Mouse (Mus musculus): ENCODE results near the gene Cfap57. TPM values are rescaled to one million over a fixed set of nuclear protein-coding genes. Genes with fewer than 3 reads are reported as not detected.
"Not testable (repeated sequence)": the region's sequence is repeated elsewhere in the genome, so short reads cannot be mapped to it uniquely, and the experiment has no call there.

The Cfap57 gene
- total RNA-seq, 2 experiments from 2014 or later, result not detected

DNA sequence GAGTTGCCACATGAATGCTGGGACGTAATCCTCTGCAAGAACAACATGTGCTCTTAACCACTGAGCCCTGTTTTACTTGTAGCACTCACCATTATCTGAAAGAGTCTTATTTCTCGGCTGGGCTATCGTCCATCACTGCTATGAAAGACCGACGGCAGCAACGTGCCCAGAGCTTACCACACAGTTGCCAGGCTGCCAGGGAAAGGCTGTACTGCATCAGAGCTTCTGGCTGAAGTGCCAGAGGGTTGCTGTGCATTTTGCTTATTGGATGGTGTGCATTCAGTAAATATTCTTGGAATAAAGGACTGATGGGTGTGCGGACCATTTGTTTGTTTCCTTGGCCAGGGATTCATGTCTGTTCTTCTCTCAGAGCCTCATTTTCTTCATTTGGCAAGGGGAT, 96.6 kb downstream of the Cfap57 start:
- DNase-seq (ENCODE audit: low spot score in 2 of 2), result no peak

GRCm38 (mm10) chr4:118522248-118522647, 98.3 kb downstream of the Cfap57 start:
- no peak for DNase-seq (ENCODE audit: low spot score in 2 of 2)

GRCm38 (mm10) chr4:118518208-118518607, 102.4 kb downstream of the Cfap57 start:
- DNase-seq (ENCODE audit: low spot score in 2 of 2), result no peak

DNA sequence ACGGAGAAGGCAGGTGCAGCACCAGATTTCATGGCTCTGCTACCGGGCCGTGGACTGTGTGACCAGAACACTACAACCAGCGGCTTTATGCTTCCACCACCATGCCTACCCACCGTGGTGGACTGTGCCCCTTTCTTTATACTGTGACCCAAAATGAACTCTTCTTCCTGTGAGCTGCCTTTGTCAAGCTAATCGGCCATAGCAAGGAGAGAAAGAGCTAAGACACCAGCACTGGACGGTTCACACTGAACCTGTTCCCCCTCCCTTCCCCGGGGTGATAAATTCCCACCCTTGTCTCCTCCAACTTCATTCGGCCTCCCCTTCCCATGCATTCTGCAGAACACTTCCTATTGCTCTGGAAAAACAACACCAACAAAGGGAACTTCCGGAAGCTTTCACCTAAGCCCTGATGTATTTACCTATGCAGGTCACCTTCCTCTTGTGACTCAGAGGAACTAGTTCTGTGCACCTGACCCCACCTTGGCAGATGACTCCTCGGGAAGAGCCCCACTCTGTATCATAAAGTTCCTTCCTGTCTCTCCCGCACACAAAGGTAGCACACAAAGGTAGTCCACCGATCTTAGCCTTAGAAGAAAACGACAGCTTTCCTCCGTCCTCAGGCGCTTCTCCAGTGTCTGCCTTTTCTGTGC, 103.0 kb downstream of the Cfap57 start:
- no peak for DNase-seq (ENCODE audit: low spot score in 2 of 2)

DNA sequence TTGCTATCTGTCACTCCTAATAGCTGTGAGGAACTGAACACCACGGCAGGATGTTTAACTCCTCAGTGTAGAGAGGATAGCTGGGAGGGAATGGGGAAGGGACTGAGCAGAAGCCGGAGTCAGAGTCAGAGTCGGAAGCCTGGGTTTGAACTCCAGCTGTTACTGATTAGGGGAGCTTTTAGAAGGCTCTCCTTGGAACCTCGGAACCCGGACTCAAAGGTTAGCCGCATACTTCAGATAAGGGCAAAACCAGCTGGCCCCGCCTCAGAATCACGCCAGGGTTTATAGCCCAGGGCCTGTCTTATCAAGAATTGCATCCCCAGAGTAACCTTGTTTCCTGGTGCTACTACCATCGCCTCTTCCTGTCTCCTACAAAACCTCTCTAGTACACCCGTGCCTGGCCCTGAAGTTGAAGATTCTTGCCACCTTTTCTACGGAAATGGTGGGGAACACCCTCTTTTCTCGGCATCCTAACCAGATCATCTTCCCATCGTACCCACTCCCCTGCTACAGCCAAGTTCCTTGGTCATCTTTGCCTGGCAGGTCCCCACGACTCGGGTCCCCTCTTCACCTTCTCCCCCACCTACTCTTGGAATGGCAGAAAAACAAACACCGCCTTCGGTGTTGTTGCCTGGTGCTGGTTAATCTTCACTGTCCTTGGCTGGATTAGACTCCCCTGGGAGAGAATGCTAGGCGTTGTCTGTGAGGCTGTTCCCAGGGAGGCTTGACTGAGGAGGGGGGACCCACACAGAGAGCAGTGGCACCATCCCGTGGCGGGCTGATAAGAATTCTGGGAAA, 103.7 kb downstream of the Cfap57 start:
- DNase-seq (ENCODE audit: low spot score in 2 of 2), result no peak

DNA sequence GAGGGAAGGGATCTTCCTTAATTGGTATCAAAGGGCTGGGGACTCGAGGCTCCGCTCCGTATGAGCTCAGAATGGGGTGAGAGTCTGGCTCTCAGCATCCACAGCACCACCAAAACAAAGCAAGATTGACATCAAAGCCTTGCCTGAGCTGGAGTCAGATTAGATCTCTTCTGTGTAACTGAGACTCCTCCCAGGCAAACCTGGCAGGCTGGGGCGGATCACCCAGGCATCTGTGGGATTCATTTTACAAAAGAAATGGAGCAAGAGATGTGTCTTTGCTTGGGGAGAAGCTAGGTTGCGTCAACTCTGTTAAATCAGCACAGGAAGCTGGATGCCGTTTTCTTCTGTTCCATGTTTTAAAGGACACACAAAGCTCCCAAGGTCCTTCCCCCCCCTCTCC, 111.5 kb downstream of the Cfap57 start:
- DNase-seq (ENCODE audit: low spot score in 2 of 2), result no peak

- not testable (repeated sequence) for DNase-seq (ENCODE audit: low spot score in 2 of 2)
These were observed 113.4 kb downstream of the Cfap57 start for GRCm38 (mm10) chr4:118507171-118507570.

- DNase-seq (ENCODE audit: low spot score in 2 of 2), result no peak
These were observed 115.0 kb downstream of the Cfap57 start for GRCm38 (mm10) chr4:118505551-118505950.

Other genes with a start within 250 kb of the Cfap57 start
- gene Szt2, start 211.5 kb downstream of the Cfap57 start, total RNA-seq (2021), result 10 to 100 TPM; 16.1 to 18.9 TPM
- gene Med8, start 211.4 kb downstream of the Cfap57 start, total RNA-seq (2021), result 10 to 100 TPM; 51.0 to 53.4 TPM
- 10 to 100 TPM; 39.1 to 39.6 TPM for gene Elovl1, start 192.7 kb downstream of the Cfap57 start, total RNA-seq (2021)
- gene Cdc20, start 183.4 kb downstream of the Cfap57 start, total RNA-seq (2021), result 10 to 100 TPM; 27.0 to 32.7 TPM
- gene Mpl, start 163.3 kb downstream of the Cfap57 start, total RNA-seq (2021), result under 1 TPM in 1 of 2 experiments, not detected in 1; 0.10 TPM
- gene Tie1, start 130.7 kb downstream of the Cfap57 start, total RNA-seq (2021), result 10 to 100 TPM; 41.5 to 44.1 TPM
- not detected for gene 2610528J11Rik, start 93.8 kb downstream of the Cfap57 start, total RNA-seq (2021)
- gene Tmem125, start 76.7 kb downstream of the Cfap57 start, total RNA-seq (2021), result under 1 TPM in 1 of 2 experiments, not detected in 1; 0.67 TPM
- 10 to 100 TPM; 55.1 to 56.9 TPM for gene Ebna1bp2, start within 50 bp of the Cfap57 start, total RNA-seq (2021)
- not detected for gene Olfr62, start 38.2 kb upstream of the Cfap57 start, total RNA-seq (2021)
- not detected for gene Olfr1342, start 72.0 kb upstream of the Cfap57 start, total RNA-seq (2021)
- not detected for gene Olfr1341, start 82.7 kb upstream of the Cfap57 start, total RNA-seq (2021)
- gene Olfr1340, start 99.4 kb upstream of the Cfap57 start, total RNA-seq (2021), result not detected
- not detected for gene Olfr1339, start 111.4 kb upstream of the Cfap57 start, total RNA-seq (2021)
- gene Olfr1338, start 138.0 kb upstream of the Cfap57 start, total RNA-seq (2021), result not detected
- not detected for gene Olfr1337, start 161.8 kb upstream of the Cfap57 start, total RNA-seq (2021)
- not detected for gene Olfr1335, start 189.2 kb upstream of the Cfap57 start, total RNA-seq (2021)
- gene Olfr1333, start 215.5 kb upstream of the Cfap57 start, total RNA-seq (2021), result not detected
- not detected for gene Olfr1331, start 243.9 kb upstream of the Cfap57 start, total RNA-seq (2021)

All from gastrocnemius, postnatal 4 days (tissue).